Mouse (Mus musculus): ENCODE measurements around the gene Tm2d1.
A peak's percentile ranks its signal among the peaks of the same experiment; 100 is the strongest.

The Tm2d1 gene

DNA sequence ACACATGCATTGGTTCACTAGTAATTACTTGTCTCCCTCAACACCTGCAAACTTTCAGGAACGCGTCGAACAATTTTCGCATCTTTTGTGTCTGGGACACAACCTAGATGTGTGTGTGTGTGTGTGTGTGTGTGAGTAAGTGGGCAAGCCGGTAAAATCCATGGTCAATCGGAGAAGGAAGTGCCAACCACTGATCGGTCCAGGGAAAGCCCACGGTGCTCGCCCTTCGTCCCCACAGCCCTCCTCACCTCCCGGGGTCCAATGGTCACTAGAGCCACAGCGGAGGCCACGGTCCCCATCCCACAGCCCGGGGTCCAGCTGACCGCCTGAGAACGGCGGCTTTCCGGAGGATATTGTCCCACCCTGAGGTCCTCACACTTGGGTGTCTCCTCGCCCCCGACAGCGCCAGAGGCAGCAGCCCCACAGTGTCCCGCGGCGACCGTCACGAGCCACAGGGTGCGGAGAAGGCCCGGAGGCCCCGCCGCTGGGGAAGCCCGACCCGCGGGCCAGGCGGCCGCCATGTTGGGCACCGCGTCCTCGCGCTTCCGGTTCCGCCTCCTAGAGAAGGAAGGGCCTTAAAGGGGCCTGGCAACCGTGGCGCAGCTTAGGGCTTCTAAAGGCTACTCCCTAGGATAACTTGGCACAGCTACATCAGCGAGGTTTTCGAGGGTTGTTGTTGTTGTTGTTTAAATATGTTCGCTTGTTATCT lies at the start of gene Tm2d1:
Gene Tm2d1 (minus strand): TSS at position 591 of the 709 bp plus-strand sequence.
- peak; percentile 77 for DNase-seq (ENCODE audit: low read depth, low spot score)

DNA sequence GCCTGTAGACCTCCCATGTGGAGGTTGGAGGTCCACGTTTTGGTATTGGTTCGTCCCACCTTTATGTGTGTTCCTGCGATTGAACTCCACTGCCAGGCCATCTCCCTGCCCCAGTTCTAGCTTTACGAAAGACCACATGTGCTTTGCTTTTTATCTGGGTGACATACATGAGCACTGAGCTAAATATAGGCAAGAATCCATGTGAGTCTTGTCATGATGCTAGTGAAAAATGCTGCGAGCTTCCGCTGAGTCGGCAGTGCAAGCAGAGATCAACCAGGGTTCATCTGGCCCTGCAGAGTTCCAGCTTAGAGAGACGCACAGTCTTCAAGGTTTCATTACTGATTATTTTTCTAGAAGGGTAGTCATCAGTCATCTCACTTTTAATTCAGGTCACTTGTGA lies 45.3 kb upstream of the Tm2d1 start:
- no peak for DNase-seq (ENCODE audit: low read depth, low spot score)

DNA sequence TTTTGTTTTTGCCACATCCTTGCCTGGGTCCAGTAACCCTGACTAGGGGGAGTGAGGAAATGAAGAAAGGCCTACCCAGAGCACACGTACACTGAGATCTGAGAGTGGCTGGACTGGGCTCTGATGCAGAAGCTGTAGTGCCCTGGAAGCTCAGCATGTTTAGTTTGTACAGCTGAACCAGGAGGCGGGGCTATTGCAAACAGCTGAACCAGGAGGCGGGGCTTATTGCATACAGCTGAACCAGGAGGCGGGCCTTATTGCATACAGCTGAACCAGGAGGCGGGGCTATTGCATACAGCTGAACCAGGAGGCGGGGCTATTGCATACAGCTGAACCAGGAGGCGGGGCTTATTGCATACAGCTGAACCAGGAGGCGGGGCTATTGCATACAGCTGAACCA lies 32.0 kb upstream of the Tm2d1 start:
- DNase-seq (ENCODE audit: low read depth, low spot score) = peak; percentile 60

DNA sequence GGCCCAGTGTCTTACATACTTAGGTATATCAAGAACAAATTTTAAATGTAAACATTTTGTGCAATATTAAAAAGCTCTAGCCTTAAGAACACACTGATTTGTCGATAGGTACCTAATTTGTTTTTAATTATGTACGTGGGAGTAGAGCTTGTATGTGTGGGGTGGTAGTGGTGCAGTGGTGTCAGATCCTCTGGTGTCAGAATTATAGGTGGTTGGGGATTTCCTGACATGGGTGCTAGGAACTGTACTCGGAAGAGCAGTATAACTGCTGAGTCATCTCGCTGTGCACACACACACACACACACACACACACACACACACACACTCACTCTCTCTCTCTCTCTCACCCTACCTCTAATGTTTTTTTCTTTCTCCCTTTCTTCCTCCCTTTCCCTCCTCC lies 25.3 kb upstream of the Tm2d1 start:
- no peak for DNase-seq (ENCODE audit: low read depth, low spot score)

DNA sequence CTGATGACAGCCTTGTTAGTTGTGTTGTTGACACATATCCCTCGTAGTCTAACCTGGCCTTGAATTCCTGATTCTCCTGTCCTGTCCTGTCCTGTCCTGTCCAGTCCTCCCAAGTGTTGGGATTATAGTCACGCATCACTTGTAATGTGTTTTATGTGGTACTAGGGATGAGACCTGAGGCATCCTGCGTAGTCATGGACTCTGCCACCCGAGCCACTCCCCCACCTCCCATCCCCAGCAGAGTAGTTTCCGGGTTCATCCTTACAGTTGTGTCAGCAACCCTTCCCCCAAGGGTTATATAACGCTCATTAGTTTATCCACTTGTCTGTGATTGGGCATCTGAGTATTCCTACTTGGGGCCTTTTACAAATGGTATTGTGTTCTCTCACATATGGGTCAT lies 21.3 kb upstream of the Tm2d1 start:
- DNase-seq (ENCODE audit: low read depth, low spot score) = no peak

DNA sequence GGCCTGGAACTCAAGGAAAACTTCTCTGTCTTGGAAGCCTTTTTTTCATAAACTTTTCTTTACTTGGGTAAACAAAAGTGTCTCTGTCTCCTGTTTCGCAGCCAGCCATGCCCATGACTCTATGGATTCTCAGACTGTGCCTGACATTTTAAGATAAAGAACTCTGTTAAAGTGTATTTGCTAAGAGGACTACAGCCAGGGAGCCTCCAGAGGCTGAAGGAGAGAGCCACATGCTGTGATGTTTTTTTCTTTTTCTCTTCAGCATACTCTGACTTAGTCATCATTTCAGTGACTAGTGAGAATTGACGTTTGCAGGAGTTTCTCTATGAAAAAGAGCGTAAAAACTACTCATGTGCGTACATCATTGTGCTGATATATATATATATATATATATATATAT lies 20.4 kb upstream of the Tm2d1 start:
- no peak for DNase-seq (ENCODE audit: low read depth, low spot score)

DNA sequence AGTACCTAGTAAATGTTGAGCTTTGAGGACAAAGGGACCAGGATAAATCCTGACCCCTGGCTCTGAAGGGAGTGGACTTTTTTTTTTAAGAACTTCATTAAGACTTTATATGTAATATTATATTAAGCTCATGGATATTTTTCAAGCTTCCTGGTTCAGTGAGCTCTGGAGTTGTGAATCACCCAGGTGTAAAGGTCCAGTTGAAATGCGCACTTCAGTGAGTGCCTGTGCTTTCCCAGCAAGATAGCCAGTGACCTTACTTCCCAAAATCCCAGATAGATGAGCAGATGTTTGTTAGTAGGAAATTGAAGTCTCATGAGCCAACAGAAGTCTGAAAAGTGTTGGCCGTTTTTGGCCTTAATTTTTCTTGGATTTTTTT lies 18.5 kb upstream of the Tm2d1 start:
- no peak for DNase-seq (ENCODE audit: low read depth, low spot score)

DNA sequence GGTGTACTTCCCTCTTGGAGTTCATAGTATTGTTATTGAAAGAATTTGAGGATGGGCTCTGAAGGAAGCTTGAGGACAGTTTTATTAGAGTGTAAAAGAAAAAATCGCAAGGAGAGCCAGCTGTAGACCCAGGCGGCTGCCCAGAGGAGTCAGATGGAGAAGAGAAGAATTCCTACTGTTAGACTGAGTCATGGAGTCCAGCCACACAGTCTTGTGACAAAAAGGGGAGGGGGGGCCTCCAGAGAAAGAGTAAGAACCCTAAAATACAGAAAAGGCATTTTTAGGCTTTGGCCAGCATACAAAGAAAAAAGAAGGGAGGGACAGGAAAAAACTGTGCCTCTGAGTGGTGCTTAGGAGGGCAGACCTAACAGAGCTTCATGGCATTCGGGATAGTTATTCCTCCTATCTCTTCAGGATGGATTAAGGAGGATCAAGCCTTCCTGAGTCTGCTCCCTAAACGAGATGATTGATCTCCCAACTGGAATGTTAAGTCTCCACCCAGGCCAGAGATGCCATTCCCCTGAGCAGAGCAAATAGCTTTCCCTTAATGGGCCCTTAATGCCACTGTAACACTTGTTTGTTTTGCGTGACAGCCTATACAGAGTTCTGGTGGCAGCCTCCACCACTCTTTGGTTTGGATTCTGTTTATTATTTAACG lies 17.9 kb upstream of the Tm2d1 start:
- DNase-seq (ENCODE audit: low read depth, low spot score) = peak; percentile 61

DNA sequence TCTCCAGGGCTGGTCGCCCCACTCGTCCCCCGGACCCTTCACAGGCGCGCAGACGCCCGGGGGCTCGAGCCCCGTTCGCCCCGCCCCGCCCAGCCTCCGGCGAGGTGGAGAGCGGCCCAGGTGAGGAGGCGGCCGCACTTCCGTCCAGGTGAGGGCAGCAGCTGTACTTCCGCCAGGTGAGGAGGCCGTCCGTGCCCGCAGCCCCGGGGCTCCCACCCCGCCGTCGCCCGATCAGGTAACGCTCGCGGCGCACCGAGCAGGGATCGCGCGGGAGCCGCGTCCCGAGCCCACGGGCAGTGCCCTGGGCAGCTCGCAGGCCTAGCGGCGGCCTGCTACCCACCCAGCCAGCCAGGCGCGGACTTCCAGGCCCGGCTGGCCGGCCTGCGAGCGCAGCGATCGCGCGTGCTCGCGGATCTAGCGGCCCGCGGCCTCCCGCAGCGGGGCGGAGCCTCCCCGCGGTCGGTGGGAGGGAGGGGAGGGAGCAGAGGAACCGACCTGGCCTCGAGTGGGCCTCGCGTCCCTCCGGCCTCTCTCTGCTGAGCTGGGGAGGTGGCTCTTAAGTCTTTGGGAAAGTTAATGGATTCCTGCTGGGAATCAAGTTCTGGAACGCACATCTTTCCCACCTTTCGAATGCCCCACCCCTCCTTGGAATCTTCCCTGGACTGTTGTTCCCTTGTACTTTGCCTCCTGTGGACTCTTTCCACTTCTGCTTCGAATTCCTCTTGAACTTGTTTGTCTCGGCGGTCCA lies 12.8 kb upstream of the Tm2d1 start, which contains the start of gene Patj:
Gene Patj (plus strand): TSS at position 96 of the 748 bp plus-strand sequence.
- peak; percentile 93 for DNase-seq (ENCODE audit: low read depth, low spot score)

DNA sequence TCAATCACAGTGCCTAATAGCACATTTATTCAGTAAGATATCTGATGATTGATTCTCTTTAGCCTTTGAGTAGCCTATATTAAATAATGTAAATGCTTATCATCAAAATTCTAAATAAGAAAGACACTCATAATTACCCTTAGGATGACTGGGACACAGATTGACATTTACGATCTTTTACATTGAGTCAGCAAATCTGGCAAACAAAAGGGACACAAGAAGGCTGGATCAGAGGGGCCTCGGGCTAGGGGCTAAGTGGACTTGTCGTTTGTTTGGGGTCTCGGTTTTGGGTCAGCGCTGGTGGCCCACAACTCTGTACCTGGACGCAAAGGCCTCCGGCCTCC lies 12.2 kb upstream of the Tm2d1 start:
- DNase-seq (ENCODE audit: low read depth, low spot score) = no peak

DNA sequence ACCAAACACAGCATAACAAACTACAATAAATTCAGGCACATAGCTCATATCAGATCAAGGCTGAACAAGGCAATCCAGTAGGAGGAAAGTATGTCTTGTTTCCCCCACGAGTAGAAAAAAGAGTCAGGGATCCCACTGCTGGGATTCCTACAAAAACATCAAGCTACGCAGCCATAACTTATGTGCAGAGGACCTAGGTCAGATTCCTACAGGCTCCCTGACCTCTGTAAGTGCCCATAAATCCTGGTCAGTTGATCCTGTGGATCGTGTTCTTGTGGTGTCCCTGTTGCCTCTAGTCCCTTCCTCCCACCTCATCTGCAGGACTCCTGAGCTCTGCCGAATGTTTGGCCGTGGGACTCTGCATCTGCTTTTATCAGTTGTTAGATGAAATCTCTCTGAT lies 1.9 kb upstream of the Tm2d1 start:
- DNase-seq (ENCODE audit: low read depth, low spot score) = no peak

DNA sequence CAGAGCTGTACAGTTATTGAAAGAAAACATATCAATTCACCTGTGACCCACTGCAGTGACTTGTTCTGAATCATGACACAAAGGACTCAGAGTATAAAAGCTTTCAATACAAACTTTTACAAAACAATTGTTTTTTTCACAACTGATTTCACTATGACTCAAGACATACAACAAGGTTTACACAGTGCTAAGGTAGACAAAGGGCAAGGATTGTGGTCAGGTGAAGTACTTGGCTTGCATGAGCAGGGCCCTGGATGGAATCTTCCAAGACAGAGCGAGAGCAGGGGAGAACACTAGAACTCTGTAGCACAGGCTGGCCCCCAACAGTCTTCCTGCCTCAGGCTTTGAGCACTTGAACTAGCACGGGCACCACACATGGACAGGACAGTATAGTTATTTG lies 6.2 kb downstream of the Tm2d1 start:
- DNase-seq (ENCODE audit: low read depth, low spot score) = no peak

DNA sequence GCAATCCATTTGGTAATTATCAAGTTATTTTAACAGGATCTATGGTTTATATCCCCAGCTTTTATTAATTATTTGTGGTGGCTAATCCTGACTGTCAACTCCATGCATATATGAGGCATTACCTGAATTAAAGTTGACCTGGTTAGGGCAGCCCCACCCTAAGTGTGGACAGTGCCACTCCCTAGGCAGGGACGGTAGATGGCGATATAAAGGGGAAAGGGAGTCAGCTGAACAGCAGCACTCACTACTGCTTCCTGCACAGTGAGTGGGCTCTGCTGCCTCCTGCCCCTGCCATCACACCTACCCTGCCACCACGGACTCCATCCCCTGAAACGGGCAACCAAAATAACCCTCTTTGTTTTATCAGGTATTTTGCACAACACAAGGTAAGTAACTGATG lies 7.7 kb downstream of the Tm2d1 start:
- DNase-seq (ENCODE audit: low read depth, low spot score) = no peak

DNA sequence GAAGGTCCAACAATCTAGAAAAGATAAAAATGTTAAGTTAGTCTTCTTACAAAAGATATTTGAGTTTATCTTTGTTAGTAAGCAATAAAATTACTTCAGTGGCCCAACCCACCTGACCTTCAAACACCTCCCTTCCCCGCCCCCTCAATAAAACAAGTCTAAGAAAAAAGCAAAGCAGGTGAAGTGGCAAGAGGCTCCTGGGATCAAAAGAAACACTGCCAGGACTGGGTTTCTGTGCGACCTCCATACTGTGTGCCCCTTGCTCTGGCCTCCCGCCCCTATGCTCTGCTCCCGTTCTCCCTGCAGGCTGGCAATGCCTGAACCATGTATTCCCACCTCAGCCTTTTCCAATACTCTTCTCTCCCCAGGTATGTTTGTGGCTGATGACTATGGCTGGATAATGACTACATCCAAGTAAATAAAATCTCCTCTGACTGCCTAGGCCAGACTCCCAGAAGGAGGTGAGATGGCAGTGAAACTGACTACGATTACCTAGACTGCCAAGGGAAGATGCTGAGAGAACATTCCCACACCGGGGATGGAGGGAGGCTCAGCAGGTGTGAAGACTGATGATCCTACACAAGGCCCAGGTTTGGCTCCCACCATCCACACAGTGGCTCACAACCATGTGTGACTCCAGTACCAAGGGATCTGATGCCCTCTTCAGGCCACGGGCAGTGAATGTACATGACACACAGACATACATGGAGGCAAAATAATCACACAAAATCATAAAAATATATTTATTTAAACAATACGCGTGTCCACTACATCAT lies 24.9 kb downstream of the Tm2d1 start:
- no peak for DNase-seq (ENCODE audit: low read depth, low spot score)

DNA sequence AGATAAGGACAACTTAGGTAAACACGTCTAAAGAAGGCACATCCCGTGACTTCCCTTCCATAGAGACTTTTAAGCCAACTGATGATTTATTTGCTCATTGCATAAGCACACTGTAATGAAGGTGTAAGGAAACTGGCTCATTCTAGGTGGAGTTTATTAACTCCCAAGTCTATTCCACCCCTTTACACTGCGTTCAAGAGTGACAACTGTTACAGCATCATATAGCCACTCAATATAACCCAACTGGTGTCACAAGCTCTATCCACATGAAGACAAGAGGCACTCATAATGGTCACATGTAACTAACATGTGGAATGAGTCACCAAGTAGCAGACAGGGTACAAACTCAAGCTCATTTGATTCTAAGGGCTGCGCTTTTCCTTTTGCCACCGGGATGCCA lies 34.5 kb downstream of the Tm2d1 start:
- no peak for DNase-seq (ENCODE audit: low read depth, low spot score)

DNA sequence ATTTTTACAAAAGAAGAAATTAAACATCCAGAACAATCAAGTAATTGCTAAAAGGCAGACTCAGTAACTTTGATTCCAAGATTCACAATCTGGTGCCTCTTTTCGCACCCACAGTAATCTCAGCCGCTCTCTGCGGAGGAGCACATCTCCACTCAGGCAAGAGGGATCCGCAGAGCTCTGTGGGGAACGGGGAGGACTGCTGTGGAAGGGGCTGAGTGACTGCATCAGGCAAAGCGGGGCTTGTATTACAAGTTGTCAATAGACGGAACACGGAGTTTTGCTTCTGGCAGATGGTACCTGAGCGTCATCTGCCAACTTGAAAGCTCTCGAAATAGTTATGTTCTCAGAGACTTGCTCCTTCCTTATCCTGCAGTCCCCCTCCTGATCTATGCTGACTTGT lies 37.3 kb downstream of the Tm2d1 start:
- no peak for DNase-seq (ENCODE audit: low read depth, low spot score)

DNA sequence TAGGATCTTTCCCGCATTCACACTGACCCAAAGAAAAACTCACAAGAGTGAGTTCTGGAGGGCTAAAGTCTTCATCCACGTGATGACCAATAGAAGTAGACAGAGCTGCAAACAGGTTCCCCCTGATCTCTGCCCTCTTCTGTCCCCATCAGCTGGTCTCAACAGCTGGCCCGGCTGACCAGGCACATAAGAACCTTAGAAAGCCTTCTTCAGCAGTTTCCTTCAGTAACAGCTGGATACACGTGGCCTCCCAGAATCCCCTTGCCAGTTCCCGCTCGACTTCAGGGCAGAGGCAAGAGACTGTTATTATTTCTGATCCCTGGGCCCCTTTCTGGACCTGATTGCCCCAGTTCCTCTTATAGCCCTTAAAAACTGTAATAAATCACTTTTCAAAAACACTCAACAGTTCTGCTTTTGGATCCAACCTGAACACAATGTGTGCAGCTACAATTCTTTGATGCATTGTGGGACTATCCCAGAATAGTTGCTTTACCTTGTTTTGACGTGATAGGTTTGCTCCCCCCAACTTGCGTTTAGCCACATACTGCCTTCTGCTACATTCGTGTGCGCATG lies 43.0 kb downstream of the Tm2d1 start:
- DNase-seq (ENCODE audit: low read depth, low spot score) = no peak

DNA sequence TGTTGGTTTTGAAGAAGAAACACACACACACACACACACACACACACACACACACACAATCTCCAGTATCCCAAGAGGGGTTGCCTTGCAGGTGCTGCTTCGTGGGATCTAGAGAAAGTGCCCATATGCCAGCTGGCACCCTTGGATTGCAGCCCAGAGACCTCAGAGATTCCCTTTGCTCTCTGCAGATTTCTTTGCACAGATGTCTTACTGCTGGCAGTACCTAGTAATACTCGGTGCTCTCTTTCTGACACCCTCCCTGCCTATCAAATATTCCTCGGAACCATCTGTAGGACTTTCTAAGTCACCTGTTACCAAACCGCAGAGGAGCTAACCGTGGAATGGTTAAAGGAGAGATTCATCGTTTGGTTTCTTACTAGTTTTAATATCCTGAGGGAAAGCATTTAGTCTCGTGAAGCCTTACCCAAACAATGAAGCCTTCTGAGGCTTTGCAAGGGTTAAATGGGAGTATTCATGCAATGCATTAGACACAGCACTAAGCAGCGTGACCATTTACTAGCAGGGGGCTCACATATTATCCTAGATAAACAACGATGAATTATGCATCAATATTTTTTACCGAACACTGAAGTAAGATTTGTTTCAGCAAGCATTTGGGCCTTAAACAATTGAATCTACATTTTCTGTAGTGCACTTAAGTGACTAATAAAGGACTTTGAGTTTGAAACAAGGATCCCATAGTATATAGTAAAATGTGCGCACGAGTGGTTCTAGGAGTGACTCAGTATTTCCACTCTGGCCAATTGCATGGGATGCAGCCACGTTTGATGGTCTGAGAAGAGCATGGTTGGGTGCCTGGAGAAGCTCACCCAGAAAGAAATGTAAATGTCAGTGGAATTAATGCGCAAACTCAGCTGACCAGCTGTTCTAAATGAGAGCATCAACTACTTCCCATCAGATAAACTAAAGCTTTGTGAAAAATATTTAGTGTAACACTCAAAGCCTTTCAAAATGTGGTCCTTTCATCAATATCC lies 44.2 kb downstream of the Tm2d1 start:
- DNase-seq (ENCODE audit: low read depth, low spot score) = no peak

DNA sequence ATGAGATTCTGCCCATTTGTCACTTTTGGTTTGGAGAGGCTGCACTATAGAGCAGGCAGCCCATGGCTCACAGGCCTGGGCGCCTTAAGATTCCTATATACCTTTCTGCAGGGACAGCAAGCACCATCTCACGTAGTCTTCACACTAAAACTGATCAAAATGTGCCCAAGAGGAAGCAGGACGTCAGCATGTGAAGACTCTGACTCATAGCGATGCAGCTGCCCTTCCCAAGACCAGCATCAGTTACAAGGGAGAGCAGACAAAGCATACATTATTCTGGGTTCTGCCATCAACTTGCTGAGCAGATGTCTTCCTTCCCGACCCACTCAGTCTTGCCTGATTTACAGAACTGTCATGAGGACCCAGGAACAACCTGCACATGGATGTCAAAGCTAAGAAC lies 45.9 kb downstream of the Tm2d1 start:
- no peak for DNase-seq (ENCODE audit: low read depth, low spot score)

DNA sequence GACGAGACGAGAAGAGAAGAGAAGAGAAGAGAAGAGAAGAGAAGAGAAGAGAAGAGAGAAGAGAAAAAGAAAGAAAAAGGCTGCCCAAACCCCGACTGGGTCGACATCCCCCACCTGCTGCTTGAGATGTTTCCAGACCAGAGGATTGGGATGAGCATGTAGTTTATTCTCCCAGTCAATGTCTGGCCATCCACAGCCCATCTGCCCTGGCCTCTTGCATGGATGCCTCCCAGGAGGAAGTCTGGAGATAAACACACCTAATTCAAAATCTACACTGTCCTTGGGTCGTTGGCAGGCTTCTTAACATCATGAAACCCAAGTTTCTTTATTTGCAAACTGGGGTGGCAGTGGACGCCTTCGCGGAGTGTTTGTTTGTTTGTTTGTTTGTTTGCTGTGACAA lies 47.4 kb downstream of the Tm2d1 start:
- no peak for DNase-seq (ENCODE audit: low read depth, low spot score)

DNA sequence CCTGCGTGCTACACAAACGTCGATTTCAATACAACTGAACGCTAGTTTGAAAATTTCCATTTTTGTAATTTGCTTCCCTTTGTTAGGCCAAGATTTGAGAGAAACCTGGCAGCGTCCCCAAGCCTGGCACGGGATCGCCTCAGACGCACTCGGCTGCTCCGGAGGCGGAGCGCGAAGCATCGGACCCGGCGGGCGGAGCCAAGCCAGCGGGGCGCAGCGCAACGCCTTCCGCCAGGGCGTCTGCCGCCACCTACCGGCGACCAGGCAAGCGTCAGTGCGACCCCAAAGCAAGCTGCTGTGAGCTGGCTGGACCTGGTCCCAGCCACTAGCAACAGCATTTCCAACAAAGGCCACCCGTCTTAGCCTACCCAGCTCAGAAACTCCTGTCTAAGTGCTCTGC lies 60.9 kb downstream of the Tm2d1 start:
- peak; percentile 94 for DNase-seq (ENCODE audit: low read depth, low spot score)
